Mouse (Mus musculus): ENCODE data around the gene Mpv17l2.
A peak's percentile ranks its signal among the peaks of the same experiment; 100 is the strongest.

Gene Mpv17l2

GRCm38 (mm10) chr8:70721601-70722000 lies 39.1 kb downstream of the Mpv17l2 start:
- no peak for DNase-seq (ENCODE audit: low spot score in 2 of 2)

DNA sequence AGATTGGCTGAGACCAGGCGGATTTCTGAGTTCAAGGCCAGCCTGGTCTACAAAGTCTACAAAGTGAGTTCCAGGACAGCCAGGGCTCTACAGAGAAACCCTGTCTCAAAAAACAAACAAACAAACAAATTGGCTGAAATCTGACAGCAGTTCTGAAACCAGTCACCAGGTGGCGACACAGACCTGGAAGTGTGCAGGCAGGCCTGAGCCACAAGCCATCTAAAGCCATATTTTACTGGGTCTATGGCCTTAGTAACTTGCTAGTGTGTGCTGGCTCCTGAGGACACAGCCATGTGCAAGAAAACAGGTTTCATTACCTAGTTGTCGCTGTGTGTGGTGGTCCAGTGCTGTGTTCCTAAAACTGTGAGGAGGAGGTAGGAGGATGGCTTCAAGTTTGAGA lies 40.0 kb downstream of the Mpv17l2 start:
- peak; percentile 83 to 88 for DNase-seq (ENCODE audit: low spot score in 2 of 2)

- DNase-seq (ENCODE audit: low spot score in 2 of 2), result no peak
Measured at GRCm38 (mm10) chr8:70719796-70720270, 40.9 kb downstream of the Mpv17l2 start.

GRCm38 (mm10) chr8:70718297-70718696 lies 42.4 kb downstream of the Mpv17l2 start, which contains the start of gene Gm3336:
Gm3336 (plus strand) TSS chr8:70718543.
- peak; percentile 71 to 85 for DNase-seq (ENCODE audit: low spot score in 2 of 2)

DNA sequence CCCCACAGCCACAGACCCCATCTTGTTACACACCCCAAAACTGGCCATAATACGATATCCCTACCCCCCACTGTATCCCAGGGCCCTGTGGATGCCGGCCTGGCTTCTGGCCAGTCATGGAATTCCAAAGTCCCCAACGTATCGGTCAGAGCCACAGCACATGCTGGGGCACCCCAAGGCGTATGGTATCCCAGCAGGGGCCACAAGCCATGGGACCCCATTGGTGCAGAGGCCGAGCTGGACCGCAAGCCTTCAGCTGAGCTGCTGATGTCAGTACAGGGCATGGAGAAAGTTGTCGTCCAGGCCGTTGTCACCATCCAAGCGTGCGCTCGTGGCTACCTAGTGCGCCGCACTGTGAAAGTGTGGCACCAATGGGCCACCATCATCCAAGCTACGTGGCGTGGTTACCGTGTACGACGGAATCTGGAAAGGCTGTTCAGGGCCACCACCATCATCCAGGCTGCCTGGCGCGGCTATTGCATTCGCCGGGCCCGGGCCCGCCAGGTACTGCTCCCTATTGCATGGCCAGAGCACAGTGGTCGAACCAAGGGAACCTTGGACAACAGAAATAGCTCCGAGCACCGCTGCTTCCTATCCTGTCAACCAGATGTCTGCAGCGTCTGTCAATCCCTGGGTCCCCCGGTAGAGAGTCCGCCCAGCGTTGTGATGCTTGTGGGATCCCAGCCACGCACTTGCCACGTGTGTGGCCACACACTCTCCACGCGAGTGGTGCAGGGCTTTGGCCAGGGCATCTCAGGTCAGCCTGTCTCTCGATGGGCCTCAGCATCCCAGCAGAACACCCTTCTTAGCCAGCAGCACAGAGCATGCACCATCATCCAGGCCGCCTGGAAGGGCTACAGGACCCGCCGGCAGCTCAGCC lies 44.0 kb downstream of the Mpv17l2 start:
- no peak for DNase-seq (ENCODE audit: low spot score in 2 of 2)

DNA sequence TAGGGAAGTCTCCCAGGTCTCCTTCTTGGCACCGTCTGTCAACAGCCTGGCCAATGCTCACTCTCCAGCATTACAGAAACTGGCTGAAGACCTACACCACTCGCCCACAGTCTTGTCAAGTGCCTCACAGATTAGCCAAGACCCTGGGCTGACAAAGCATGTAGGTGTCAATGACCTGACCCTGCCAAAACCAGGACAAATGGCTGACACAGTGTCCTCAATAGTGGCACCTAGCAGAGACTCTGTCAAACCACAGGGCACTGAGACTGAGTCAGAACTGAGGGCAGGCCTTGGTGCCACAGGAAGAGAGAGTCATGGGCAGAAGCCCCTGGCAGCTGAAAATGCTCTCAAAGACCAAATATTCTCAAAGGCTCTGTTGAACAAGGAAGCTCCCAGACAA lies 45.7 kb downstream of the Mpv17l2 start:
- DNase-seq (ENCODE audit: low spot score in 2 of 2), result no peak

GRCm38 (mm10) chr8:70713991-70714390 lies 46.8 kb downstream of the Mpv17l2 start:
- no peak for DNase-seq (ENCODE audit: low spot score in 2 of 2)

DNA sequence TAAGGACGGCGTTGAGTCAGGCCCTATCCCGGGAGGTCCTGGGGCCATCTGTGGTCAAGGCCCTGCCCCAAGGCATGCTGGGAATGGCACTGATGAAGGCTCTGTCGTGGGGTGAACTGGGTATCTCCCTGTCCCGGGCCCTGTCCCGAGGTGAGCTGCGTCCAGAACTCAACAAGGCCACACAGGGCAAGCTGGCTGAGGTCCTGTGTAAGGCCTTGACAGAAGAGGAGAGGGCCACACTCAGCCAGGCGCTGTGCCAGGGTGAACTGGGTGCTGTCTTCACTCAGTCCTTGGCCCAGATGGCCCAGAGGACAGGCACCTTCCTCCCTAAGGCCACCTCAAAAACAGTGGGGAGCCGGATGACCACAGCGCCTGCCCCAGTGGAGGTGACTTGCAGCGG lies 49.7 kb downstream of the Mpv17l2 start:
- no peak for DNase-seq (ENCODE audit: low spot score in 2 of 2)

DNA sequence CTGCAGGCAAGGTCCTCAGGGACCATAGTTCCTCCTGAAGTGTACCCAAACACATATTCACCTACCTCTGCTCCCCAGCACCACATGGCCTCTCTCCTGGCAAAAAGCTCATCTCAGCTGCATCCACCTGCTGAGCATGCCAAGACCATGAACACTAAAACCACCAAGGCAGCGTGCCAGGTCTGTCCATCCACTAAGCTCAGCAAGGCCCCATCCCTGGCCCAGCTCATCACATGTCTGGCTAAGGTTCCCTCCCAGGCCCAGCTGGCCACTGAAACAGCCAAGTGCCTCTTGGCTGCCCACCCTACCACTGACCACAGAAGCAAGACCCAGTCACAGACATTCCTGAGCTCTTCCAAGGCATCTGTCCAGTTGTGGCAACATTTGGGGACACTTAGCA lies 50.5 kb downstream of the Mpv17l2 start:
- DNase-seq (ENCODE audit: low spot score in 2 of 2), result no peak

- no peak for DNase-seq (ENCODE audit: low spot score in 2 of 2)
Measured at GRCm38 (mm10) chr8:70709794-70710193, 51.0 kb downstream of the Mpv17l2 start.

All from spleen, postnatal 10 days (tissue).